Mouse (Mus musculus) mouse trophoblast stem cell (cell line): ENCODE measurements around the gene Krtap28-10.
"Not testable (repeated sequence)": the region's sequence is repeated elsewhere in the genome, so short reads cannot be mapped to it uniquely, and the experiment has no call there.

Source experiments
- in situ Hi-C, 2 experiments: fragments of 300-500 bp; cut with MseI, MboI; formaldehyde crosslinking; loops; 2 replicates in 1 of 2; 3 replicates in 1 of 2; pipeline ENCODE4 v1.15.1; 2025

The Krtap28-10 gene

GRCm38 (mm10) chr1:83015329-83015879 lies 26.9 kb downstream of the Krtap28-10 start:
- in situ Hi-C loops, result no loop called here

DNA sequence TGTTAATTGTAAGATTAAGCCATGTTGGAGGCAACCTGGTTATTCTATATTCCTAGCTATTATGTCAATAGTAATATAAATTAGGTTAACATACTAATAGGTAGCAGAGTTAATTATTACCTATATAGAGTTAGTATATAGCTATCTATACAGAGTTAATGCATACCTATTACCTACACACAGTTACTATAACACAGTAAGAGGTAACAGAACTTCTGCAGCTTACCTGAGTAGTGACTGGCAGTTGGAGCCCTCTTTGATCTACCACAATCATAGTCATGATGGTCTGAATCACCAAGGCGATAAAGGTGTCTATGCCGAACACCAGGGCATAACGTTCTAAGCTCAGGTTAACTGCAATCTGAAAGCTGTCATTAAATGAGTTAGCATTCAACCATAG lies 27.8 kb downstream of the Krtap28-10 start:
- in situ Hi-C loops, result no loop called here

GRCm38 (mm10) chr1:83007471-83007870 lies 34.8 kb downstream of the Krtap28-10 start:
- in situ Hi-C loops, result no loop called here

- in situ Hi-C loops, result no loop called here
Observed at GRCm38 (mm10) chr1:83006218-83007179, 35.8 kb downstream of the Krtap28-10 start.

- in situ Hi-C loops, result not testable (repeated sequence)
Observed at GRCm38 (mm10) chr1:83000306-83000705, 42.0 kb downstream of the Krtap28-10 start, which contains the start of gene Gm47959. Gene Gm47959, plus strand, starts transcription at chr1:83000548.

- in situ Hi-C loops, result loop anchor here in 1 of 2 experiments (25.0 kb wide), 1 partner anchor 432 kb away; no protein-coding TSS in a partner anchor
Observed at GRCm38 (mm10) chr1:82993947-82994346, 48.3 kb downstream of the Krtap28-10 start.

DNA sequence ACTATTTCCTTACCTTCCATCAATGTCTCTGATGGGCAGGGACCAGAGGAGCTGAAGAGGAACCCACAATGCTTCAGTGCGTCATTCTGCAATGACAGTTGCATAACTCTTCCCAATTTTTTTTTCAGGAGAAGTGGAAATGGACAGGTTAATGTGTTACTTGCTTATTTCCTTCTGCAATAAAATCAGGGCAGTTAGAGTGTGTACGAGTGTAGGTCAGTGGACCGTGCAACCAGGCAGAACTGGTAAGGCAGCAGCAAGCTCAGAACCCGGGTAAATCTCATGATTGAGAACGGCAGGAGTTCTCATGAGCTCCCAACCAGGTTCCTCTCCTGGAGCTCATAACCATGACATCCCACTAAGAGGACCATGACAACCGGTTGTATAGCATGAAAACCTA lies 50.2 kb downstream of the Krtap28-10 start:
- in situ Hi-C loops, result loop anchor here in 1 of 2 experiments (25.0 kb wide), 1 partner anchor 430 kb away; no protein-coding TSS in a partner anchor

- in situ Hi-C loops, result loop anchor here in 1 of 2 experiments (25.0 kb wide), 1 partner anchor 429 kb away; no protein-coding TSS in a partner anchor
Observed at GRCm38 (mm10) chr1:82991596-82991995, 50.7 kb downstream of the Krtap28-10 start.
